Mouse (Mus musculus): ENCODE results near the gene Nfic.

Nfic gene

DNA sequence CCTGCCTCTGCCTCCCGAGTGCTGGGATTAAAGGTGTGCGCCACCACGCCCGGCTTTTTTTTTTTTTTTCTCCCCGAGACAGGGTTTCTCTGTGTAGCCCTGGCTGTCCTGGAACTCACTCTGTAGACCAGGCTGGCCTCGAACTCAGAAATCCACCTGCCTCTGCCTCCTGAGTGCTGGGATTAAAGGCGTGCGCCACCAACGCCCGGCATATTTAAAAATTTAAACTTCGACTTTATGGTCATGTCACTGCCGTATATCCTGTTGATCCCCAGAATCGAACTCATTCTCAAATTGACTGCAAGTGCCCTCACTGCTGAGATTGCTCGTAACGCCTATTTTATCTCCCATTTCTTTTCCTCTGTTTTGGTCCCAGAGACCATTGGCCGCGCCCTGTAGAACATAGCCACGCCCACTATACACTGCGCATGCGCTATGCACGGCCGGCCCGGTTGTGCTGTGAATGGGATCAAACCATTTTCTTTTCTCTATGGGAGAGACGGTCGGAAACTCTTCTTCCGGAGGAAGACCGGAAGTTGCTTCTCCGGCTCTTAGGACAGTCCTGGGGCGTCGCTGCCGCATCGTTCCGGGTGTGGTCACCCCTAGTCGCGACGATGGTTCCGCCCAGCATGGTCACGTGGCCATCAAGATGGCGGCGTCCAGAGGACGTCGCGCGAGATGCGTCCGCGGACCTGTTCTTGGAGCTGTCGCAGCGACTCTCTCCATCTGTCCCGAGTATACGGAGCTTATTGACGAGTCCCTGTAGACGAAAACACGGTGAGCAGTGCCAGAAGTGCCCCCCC is 71.4 kb downstream of the Nfic start, which contains the start of the genes Dohh and Gm48551:
Gene Dohh, plus strand, starts transcription at position 627 of the 803 bp plus-strand sequence.
Gene Gm48551, plus strand, starts transcription at position 665 of the 803 bp plus-strand sequence.
- peak; percentile 100 for DNase-seq (ENCODE audit: low read depth)

- DNase-seq (ENCODE audit: low read depth), result peak; percentile 59
Observed at GRCm38 (mm10) chr10:81382039-81382438, 73.4 kb downstream of the Nfic start.

- no peak for DNase-seq (ENCODE audit: low read depth)
Observed at GRCm38 (mm10) chr10:81379809-81380378, 75.5 kb downstream of the Nfic start.

- DNase-seq (ENCODE audit: low read depth), result no peak
Observed at GRCm38 (mm10) chr10:81379183-81379553, 76.3 kb downstream of the Nfic start.

GRCm38 (mm10) chr10:81378553-81379182 is 76.8 kb downstream of the Nfic start:
- DNase-seq (ENCODE audit: low read depth), result peak; percentile 100

GRCm38 (mm10) chr10:81377793-81378552 is 77.5 kb downstream of the Nfic start, which contains the start of gene Fzr1:
Gene Fzr1 (minus strand): TSS chr10:81378516.
- DNase-seq (ENCODE audit: low read depth), result peak; percentile 33

DNA sequence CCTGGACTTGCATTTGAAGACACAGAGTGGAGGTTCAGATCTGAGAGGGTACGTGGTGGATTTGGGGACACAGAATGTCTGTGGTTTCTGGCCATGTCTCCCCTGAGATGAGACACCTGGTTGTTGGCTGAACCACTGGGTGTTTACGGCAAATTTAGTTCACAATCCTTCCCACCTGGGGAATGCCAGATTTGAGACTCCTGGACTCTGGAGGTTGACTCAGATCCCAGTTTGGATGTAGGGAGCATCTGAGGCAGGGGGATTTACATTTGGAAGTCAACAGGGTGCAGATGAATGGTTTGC is 78.1 kb downstream of the Nfic start:
- no peak for DNase-seq (ENCODE audit: low read depth)

- DNase-seq (ENCODE audit: low read depth), result peak; percentile 48
Observed at GRCm38 (mm10) chr10:81376561-81377361, 78.7 kb downstream of the Nfic start.

DNA sequence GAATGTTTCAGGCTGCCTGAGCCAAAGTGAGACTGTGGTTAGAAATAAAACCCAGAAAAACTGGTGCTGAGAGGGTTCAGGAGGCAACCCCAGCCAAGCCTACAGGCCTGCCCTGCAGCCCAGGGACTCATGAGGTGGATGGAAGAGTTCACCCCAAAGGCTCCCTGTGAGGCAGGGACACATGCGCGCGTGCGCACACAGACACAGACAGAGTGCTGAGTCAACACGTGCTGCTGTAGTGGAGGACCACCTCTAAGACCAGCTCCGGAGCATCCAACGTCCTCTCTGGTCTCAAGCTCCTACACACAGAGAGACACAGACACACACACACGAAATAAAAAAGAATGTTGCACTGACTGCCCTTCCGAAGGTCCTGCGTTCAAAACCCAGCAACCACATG is 80.1 kb downstream of the Nfic start:
- no peak for DNase-seq (ENCODE audit: low read depth)

DNA sequence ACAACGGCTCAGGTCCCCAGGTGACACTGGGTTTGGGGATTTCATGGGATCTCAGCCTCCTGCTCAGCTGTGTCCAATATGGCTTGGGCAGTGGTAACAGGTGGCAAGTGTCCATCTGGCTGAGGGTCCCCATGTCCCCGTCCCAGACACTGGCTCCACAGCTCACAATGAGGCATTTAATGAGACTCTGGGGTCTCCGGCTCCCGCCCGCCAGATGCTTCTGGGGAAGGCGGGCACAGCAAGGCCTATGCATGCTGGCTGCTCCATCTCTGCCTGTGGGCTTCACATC is 88.3 kb downstream of the Nfic start:
- no peak for DNase-seq (ENCODE audit: low read depth)

DNA sequence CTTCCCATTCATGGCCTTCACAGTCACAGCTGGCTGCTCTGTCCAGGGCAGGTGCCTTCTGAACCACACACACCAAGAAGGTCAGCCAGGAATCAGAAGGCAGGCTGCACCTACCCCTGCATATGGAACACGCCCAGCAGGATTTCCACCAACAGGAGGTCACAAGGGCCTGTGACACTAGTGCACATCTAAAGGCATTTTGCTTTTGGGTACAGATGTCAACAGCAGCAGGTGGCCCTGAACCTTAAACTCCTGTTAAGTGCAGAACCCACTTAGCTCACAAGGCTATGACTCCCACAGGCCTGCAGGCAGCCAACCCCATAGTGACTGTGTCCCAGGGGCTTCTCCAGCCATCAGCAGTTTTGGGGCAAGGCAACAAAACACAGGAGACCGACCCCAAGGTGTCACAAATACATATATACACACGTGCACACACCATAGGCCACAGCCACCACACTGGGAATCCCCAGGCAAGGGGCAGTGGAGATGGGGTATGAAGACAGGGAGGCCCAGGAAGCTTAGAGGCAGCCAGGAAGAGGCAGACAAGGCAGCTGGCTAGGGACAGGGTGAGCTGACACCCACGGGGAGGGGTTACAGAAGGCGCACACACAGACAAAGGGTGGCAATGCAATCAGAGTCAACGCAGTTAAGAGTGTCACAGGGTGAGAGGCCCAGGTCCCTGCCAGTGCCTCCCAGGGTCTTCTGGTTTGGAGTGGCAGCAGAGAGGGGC is 88.8 kb downstream of the Nfic start:
- no peak for DNase-seq (ENCODE audit: low read depth)

DNA sequence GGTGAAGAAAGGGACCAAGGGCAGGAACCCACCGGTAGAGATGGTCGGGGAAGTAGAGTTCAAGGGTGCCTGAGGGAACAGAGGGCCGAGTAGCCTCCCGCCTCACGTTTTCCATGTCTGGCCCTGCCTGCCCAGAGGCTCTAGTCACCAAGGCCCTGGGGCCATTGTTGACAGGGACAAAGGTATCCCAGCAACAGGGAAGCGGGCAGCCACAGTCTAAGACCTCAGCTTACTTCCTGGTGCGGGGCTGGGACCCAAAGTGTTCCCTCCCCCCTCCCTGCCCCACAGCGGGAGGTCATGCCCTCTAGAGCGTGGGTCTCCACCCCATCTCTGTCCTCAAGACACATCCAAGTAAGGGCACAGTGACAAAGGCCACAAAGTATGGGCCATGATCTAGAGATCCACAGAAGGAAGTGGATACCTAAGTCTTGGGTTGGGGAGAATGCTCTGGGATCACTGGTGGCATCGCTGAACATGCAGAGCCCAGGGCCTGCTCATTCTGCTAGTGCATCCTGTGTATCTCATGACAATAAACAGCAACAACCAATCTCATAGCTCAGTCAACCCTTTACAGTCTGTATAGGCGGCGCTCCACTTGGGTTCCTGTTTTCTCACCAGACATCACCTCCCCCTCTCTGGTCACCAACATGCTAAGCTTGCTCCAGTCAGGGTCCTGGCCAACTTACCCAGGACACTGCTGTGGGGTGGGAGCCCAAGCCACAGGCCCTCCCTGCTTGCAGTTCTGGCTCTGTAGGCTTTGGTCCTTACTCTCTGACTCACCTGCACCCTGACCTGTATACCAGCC is 89.6 kb downstream of the Nfic start, which contains the start of gene 4930404N11Rik:
Gene 4930404N11Rik, minus strand, starts transcription at position 145 of the 805 bp plus-strand sequence.
- DNase-seq (ENCODE audit: low read depth), result peak; percentile 15

DNA sequence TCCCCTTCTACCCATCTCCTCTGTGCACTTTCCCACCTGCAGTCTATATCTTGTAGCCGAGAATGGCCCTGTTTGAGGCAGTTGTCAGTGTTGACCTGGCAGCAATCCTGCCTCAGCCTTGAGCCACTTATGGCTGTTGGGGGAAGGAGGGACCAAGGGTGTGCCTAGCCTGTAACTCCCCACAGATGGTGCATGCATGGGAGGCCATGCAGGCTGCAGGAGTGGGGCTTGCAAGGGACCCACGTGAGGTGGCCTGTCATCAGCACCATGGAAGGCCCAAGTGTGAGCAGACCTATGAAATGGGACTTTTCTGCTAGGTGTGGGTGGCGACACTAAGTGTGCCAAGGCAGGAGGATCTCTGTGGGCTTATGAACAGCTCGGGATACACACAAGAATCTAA is 90.4 kb downstream of the Nfic start:
- peak; percentile 13 for DNase-seq (ENCODE audit: low read depth)

DNA sequence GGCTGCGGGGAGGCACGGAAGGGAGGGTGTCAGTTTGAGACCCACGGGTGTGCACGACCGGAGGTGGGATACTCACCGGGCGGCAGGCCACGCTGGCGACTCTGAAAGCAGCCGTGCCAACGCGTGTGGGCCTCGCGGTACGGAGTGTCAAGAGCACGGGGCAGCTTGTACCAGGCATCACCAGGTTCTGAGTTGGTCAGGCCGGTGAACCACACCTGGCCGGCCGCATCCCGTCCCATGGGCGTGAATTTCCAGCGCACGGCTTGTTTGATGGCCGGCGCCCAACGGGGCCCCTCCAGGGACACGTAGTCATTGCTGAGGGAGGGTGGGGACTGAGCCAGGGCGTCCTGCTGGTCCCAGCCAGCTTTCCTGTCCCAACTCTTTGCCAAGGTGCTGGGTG is 90.8 kb downstream of the Nfic start:
- no peak for DNase-seq (ENCODE audit: low read depth)

GRCm38 (mm10) chr10:81363436-81364346 is 91.7 kb downstream of the Nfic start:
- DNase-seq (ENCODE audit: low read depth), result no peak

DNA sequence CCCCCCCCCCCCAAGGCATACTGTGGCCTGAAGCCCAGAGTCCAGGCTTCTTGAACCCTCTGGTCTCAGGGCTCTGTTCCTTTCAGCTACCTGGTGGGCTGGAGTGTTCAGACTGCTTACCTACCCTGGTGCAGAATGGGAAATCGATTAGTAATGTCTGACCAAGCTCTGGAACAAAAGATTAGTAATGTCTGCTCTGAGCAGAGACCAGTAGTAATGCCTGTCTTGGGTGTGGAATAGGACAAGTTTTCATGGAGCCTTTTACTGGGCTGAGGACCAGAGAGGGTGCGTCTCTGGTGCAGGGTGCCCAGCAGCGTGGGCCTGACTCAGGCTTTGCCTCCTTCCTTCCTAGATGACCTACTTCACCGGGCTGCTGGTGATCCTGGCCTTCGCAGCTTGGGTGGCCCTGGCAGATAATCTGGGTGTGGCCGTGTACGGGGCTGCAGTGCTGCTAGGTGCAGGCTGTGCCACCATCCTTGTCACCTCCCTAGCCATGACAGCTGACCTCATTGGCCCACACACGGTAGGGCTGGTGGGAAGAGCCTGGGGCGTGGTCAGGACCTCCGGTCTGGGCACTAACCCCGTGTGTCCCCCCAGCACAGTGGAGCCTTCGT is 93.0 kb downstream of the Nfic start:
- peak; percentile 20 for DNase-seq (ENCODE audit: low read depth)

GRCm38 (mm10) chr10:81360721-81361120 is 94.7 kb downstream of the Nfic start:
- peak; percentile 27 for DNase-seq (ENCODE audit: low read depth)

DNA sequence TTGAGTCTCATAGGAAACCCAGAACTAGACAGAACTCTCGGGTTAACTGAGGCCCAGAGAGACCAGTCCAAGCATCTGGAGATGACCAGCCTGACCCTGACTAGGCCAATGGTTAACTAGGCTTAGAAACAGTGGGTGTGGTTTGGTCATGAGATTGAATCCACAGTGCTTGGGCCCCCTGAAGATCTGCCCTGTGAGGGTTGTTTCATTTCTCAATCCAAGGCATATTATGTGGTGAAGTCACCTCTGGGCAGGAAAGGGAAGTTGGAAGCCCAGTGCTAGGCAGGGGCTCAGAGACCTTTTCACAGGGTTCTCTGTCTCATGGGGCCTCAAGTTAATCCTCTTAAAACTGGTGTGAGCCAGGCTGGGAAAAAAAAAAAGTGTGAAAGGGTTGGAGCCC is 96.6 kb downstream of the Nfic start:
- DNase-seq (ENCODE audit: low read depth), result peak; percentile 19

GRCm38 (mm10) chr10:81358209-81358608 is 97.2 kb downstream of the Nfic start:
- no peak for DNase-seq (ENCODE audit: low read depth)

Data from NIH3T3 (cell line).